Mouse (Mus musculus) midbrain, embryonic 15.5 days (tissue): ENCODE data around the gene Pon1. TPM values are rescaled to one million over a fixed set of nuclear protein-coding genes. Genes with fewer than 3 reads are reported as not detected.

Source experiments
- ATAC-seq: fragments of 200-750 bp; cut with Nextera tagmentation; replicated peaks from 2 replicates; pipeline ENCODE4 v1.8.0; 2017; ENCODE audit warnings: moderate TSS enrichment
- H3K27ac ChIP-seq: fragments of 300-500 bp; sonication (generic); 2 replicates; pipeline ENCODE4 v1.5.1; 2015; ENCODE audit warnings: mild to moderate bottlenecking, inconsistent platforms
- H3K27me3 ChIP-seq: fragments of 300-500 bp; sonication (generic); replicated peaks from 2 replicates; pipeline ENCODE4 v1.6.1; 2015; ENCODE audit warnings: inconsistent platforms
- H3K36me3 ChIP-seq: fragments of 300-500 bp; sonication (generic); replicated peaks from 2 replicates; pipeline ENCODE4 v1.6.1; 2015; ENCODE audit warnings: inconsistent platforms
- H3K4me1 ChIP-seq: fragments of 300-500 bp; sonication (generic); 2 replicates; pipeline ENCODE4 v1.6.1; 2015; ENCODE audit warnings: inconsistent platforms
- H3K4me2 ChIP-seq: fragments of 300-500 bp; sonication (generic); 2 replicates; pipeline ENCODE4 v1.6.1; 2015; ENCODE audit warnings: inconsistent platforms, mild to moderate bottlenecking, moderate library complexity
- H3K4me3 ChIP-seq: fragments of 300-500 bp; sonication (generic); 2 replicates; pipeline ENCODE4 v1.5.1; 2015; ENCODE audit warnings: mild to moderate bottlenecking, inconsistent platforms
- H3K9ac ChIP-seq: fragments of 300-500 bp; sonication (generic); 2 replicates; pipeline ENCODE4 v1.6.1; 2015; ENCODE audit warnings: mild to moderate bottlenecking, inconsistent platforms
- H3K9me3 ChIP-seq: fragments of 300-500 bp; sonication (generic); 2 replicates; pipeline ENCODE4 v1.6.1; 2016; ENCODE audit warnings: inconsistent platforms
- WGBS: fragments of 180-500 bp; shearing (Covaris S2); methylation state at CpG from one replicate; pipeline ENCODE4 v1.1.7; 2015; ENCODE audit warnings: mixed read lengths; 5-methylcytosine and 5-hydroxymethylcytosine counted together
- polyA plus RNA-seq: library from polyadenylated mRNA; unstranded; fragments of >200 nt; fragmentation: Nextera tagmentation; extraction: Ambion mirVana; gene quantifications from 2 replicates; pipeline ENCODE4 v1.2.1, GENCODE M21; 2015

The Pon1 gene
- polyA plus RNA-seq, 1 experiment from 2014 or later: 0.18 TPM

DNA sequence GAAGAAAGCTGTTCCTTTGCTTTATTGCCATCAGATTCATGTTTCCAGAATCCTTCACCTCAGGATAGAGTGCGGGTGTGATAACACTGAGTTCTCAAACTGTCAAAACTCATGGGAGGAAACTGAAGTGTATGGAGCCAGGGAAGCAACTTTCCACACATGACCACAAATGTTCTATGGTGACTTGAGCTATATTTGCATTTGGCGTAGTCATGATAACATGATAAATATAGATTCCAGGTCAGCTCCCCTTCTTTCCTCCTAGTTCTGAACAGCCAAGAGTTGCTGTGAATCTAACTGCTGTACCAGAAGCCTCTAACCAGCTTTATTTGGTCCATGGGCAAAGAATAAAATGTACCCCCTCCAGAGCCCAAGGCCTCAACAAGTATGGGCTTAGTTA is 41.6 kb downstream of the Pon1 start:
- Histone ChIP-seq H3K9ac (no peak overlapping the region), H3K27ac (no peak overlapping the region), H3K36me3 (0 out of 2 replicates have a peak, but pooled peaks cover 2% of the 10 kb centered on the region), H3K4me3 (no peak overlapping the region), H3K4me2 (no peak overlapping the region), H3K27me3 (no peaks in the 10 kb centered on the region), H3K4me1 (no peaks in the 10 kb centered on the region), H3K9me3 (no peaks in the 10 kb centered on the region)
- WGBS: 95% methylated on average over 2 of the region's 2 CpGs
- no peak for ATAC-seq

DNA sequence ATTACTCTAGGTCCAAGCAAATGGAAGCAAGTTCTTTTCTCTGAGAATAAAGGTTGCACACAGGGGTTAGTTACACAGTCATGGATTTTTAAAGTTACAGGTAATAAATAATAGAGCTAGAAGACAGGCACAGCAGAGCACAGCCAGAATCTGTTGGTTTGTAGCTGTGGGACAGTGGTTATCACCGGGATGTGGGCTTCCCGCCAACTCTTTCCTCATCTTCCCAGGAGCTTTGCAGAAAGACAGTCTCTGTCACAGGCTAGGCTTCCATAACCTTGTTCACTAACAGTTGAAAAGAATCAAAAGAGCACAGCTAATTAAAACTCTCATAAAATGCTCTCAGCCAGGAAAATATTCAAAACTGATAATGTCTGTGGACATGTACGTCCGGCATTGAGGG is 42.6 kb downstream of the Pon1 start:
- Histone ChIP-seq H3K27ac (no peak overlapping the region), H3K4me1 (no peaks in the 10 kb centered on the region), H3K36me3 (0 out of 2 replicates have a peak, but pooled peaks cover 2% of the 10 kb centered on the region), H3K4me3 (no peak overlapping the region), H3K27me3 (no peaks in the 10 kb centered on the region), H3K4me2 (no peak overlapping the region), H3K9me3 (no peaks in the 10 kb centered on the region), H3K9ac (no peak overlapping the region)
- WGBS: 44% methylated on average over 4 of the region's 4 CpGs
- ATAC-seq: no peak

DNA sequence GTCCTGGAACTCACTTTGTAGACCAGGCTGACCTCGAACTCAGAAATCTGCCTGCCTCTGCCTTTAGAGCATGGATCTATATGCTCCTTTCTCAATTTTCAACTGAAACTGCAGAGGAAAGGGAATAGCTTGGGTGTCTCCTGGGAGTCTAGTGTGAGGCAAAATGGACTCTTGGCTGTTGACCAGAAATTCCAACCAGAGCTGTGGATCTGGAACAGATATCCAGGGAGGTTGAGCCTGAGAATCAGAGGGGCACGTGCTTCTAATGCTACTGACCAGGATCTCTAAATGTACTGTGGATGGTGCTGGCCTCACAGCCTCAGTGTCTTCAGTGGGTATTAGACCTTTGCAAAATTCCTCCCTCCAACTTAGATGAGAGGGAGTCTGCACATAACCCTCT is 43.8 kb downstream of the Pon1 start:
- Histone ChIP-seq H3K4me1 (no peaks in the 10 kb centered on the region), H3K4me3 (no peak overlapping the region), H3K9me3 (no peaks in the 10 kb centered on the region), H3K27me3 (no peaks in the 10 kb centered on the region), H3K36me3 (no peaks in the 10 kb centered on the region), H3K27ac (no peak overlapping the region), H3K4me2 (no peak overlapping the region), H3K9ac (no peak overlapping the region)
- no peak for ATAC-seq
- WGBS: 91% methylated on average over 2 of the region's 2 CpGs

DNA sequence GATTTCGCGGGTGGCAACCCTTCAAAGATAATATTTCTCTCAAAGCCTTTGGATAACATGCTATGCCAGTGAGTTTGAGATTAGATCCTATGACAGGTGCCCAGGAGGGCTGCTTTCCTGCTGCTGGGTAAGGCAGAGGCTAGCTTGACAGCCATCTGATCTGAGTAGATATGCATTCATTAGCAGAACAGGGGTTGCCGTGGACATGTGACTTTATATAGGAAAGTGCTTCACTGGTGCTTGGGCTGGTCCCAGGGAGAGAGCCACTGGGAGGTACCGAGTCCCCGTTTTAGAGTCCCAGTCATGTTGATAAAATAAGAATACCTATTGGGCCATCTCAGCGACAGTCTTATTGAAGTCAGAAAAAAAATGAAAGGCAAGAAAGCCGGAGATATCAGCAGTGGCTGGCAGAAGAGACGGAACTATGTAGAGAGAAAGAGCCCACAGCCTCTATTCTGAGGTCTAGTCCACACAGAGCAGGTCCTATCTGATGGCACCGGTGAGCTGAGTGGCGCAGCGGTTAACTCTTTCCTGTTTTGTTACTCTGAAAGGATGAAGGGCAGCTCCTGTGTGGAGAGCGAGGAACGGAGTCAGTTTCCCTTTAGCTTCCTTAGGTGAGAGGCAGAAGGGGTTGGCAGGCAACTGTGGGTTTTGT is 46.1 kb downstream of the Pon1 start:
- no peaks in the 10 kb centered on the region for H3K36me3 ChIP-seq
- H3K9ac ChIP-seq: no peak overlapping the region
- H3K9me3 ChIP-seq: no peaks in the 10 kb centered on the region
- ATAC-seq: peak; percentile 59; the same call in 1 of the 2 replicates
- no peak overlapping the region for H3K27ac ChIP-seq
- no peak overlapping the region for H3K4me2 ChIP-seq
- no peak overlapping the region for H3K4me3 ChIP-seq
- WGBS: 66% methylated on average over 13 of the region's 13 CpGs
- no peaks in the 10 kb centered on the region for H3K4me1 ChIP-seq
- no peaks in the 10 kb centered on the region for H3K27me3 ChIP-seq

DNA sequence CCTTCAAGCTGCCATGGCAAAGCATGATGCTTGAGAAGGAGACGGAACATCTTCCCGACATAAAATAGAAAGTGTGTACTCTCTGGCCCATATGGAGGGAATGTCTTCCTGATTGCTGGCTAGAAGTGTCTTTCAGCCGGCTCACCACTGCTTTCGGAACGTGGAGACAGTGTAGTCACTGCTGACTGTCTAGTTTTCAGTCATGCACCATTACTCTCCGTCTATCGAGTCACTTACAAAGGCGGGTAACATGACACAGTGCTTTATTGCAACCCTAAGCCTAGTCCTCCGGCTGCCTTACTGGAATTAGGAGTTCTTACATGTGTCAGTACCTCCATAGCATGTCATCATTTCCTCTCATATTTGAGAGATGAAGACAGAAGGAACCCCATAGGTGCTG is 54.1 kb downstream of the Pon1 start:
- Histone ChIP-seq H3K4me1 (no peaks in the 10 kb centered on the region), H3K4me2 (no peak overlapping the region)
- 80% methylated on average over 9 of the region's 9 CpGs for WGBS

DNA sequence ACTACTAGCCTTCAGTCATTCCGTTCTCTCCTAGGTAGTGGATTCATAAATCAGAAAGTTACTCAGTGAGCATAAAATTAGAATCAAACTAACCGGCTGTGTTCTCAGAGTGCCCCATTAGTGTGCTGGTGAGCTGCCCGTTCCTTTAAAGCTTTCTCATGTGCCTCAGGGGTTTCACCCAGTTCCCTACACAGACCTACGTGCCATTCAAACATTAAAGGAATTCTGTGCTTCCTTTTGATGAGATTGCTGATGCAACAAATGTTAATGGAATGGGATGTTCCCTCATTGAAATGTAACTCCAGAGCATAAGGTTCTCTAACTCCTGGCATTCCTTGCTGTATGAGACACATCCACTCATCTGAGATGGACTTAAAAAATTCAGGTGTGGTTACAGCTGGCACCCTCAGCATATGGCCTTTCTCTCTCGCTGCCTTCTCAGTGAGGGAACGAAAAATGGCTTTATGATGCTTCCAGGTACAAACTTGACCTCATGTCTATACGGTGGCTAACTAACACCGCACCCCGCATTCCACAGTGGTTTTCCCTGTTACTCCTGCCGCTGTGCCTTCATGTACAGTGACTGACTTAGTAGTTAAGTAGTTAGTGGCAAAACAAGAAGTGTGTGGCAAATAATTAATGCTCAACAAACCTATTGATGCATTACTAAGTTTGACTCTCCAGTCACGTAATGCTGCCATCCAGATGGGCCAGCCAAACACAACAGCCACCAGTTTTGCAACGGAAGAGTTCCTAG is 54.7 kb downstream of the Pon1 start:
- H3K27ac ChIP-seq: no peak overlapping the region
- no peak for ATAC-seq
- peaks cover 8% of the 10 kb centered on the region; the same call in 1 of the 2 replicates for H3K36me3 ChIP-seq
- no peaks in the 10 kb centered on the region for H3K4me1 ChIP-seq
- no peak overlapping the region for H3K4me3 ChIP-seq
- H3K9me3 ChIP-seq: no peaks in the 10 kb centered on the region
- WGBS: 85% methylated on average over 12 of the region's 12 CpGs
- H3K27me3 ChIP-seq: no peaks in the 10 kb centered on the region
- H3K9ac ChIP-seq: no peak overlapping the region
- H3K4me2 ChIP-seq: no peak overlapping the region

More for the DNA sequence above, 54.1 kb downstream of the Pon1 start:
- Histone ChIP-seq H3K9ac (no peak overlapping the region), H3K27ac (no peak overlapping the region), H3K27me3 (no peaks in the 10 kb centered on the region), H3K4me3 (no peak overlapping the region), H3K9me3 (no peaks in the 10 kb centered on the region), H3K36me3 (peaks cover 4% of the 10 kb centered on the region; the same call in 1 of the 2 replicates)
- no peak for ATAC-seq

DNA sequence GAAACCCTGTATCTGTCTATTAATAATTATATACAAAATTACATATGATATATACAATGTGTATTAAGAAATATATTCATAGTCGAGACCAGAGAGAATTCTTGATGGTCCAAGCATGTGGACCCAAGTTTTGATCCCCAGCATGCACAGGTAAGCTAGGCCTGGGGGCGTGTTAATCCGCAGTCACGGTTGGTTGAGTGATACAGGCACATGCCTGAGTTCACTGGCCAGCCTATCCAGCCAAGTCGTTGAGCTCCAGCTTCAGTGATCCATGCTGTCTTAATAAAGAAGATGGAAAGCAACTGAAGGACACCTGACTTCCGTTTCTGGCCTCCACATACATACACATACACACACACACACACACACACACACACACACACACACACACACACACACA is 57.7 kb downstream of the Pon1 start:
- WGBS: 73% methylated on average over 6 of the region's 6 CpGs
- no peak for ATAC-seq
- Histone ChIP-seq H3K27me3 (no peaks in the 10 kb centered on the region), H3K36me3 (peaks cover 8% of the 10 kb centered on the region; the same call in 1 of the 2 replicates), H3K4me2 (no peak overlapping the region), H3K4me1 (no peaks in the 10 kb centered on the region), H3K9ac (no peak overlapping the region), H3K4me3 (no peak overlapping the region), H3K27ac (no peak overlapping the region), H3K9me3 (no peaks in the 10 kb centered on the region)

DNA sequence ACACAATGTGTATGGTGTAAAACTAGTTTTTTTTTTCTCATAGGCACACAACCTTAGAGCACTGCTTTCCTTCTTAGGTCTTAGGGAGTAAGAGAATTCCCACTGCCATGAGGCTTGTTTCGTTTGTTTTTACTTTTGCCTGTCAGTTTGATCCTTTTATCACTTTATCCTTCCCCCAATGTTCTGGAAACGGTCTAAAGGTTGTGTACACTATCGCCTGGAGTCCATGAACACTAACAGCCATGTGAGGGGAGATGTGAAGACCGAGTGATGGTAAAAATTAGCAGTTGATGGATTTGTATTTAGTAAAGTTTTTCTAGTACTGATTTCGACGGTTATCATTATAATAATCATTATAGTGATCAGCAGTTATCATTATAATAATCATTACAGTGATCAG is 58.8 kb downstream of the Pon1 start:
- 91% methylated on average over 6 of the region's 6 CpGs for WGBS

DNA sequence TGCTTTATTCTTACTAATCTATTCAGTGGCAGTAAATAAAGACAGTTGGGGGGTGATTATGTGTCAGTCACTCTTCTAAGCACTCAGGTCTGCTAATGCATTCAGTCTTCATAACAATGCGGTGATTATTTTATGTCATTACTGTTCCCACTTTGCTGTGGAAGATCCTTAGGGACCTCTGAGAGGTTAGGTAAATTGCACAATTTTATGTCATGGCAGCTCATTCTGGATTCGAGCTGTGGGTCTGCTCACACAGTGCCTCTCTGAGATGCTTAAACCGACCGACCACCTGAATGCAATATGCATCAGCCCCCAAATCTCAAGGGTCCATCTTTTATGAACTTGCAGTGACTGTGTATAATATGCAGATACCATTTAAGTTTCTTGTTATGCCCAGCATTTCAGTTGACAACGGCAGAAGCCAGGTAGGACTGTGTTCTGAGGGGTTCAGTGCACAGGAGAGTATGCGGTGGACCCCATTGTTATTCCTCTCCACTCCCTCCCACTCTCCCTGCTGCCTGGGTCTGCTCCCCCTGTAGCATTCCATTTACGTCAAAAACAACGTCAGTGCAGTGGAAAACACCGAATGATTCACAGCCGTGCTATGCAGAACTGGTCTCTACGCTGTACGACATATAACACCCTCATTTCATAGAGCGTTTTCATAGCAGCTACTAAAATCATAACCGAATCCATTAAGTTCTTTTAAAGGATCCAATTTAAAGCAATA is 64.2 kb downstream of the Pon1 start:
- Histone ChIP-seq H3K9ac (no peak overlapping the region), H3K27me3 (no peaks in the 10 kb centered on the region), H3K4me1 (no peaks in the 10 kb centered on the region), H3K4me3 (no peak overlapping the region), H3K4me2 (no peak overlapping the region), H3K9me3 (no peaks in the 10 kb centered on the region), H3K27ac (no peak overlapping the region), H3K36me3 (peaks cover 3% of the 10 kb centered on the region; the same call in 1 of the 2 replicates)
- WGBS: 60% methylated on average over 14 of the region's 14 CpGs
- peak; percentile 82 for ATAC-seq

More for the DNA sequence above, 58.8 kb downstream of the Pon1 start:
- Histone ChIP-seq H3K4me1 (no peaks in the 10 kb centered on the region), H3K4me2 (no peak overlapping the region), H3K36me3 (peaks cover 8% of the 10 kb centered on the region; the same call in 1 of the 2 replicates), H3K27me3 (no peaks in the 10 kb centered on the region), H3K9ac (no peak overlapping the region), H3K4me3 (no peak overlapping the region), H3K9me3 (no peaks in the 10 kb centered on the region), H3K27ac (no peak overlapping the region)
- no peak for ATAC-seq

DNA sequence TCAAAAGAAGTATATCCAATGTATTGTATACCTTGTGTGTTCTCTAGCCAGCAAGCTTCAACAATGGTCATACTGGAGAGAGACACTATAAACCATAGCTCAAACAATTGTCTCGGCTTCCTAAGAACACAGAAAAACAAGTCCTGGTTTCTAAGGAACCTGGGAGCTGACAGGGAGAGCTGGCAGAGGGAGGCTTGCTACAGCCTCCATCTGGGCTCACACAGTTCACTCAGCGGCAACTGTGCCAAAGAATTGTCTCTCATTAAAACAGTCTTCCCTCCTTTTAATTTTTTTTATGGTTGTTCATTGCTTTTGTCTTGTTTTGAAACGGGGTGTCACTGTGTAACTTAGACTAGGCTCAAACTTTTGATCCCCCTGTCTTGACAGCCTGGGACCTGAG is 73.5 kb downstream of the Pon1 start:
- WGBS: 53% methylated on average over 3 of the region's 3 CpGs
- Histone ChIP-seq H3K4me1 (no peaks in the 10 kb centered on the region), H3K36me3 (no peaks in the 10 kb centered on the region), H3K4me3 (no peak overlapping the region), H3K9me3 (no peaks in the 10 kb centered on the region), H3K27me3 (no peaks in the 10 kb centered on the region), H3K4me2 (no peak overlapping the region), H3K27ac (no peak overlapping the region), H3K9ac (no peak overlapping the region)
- no peak for ATAC-seq

DNA sequence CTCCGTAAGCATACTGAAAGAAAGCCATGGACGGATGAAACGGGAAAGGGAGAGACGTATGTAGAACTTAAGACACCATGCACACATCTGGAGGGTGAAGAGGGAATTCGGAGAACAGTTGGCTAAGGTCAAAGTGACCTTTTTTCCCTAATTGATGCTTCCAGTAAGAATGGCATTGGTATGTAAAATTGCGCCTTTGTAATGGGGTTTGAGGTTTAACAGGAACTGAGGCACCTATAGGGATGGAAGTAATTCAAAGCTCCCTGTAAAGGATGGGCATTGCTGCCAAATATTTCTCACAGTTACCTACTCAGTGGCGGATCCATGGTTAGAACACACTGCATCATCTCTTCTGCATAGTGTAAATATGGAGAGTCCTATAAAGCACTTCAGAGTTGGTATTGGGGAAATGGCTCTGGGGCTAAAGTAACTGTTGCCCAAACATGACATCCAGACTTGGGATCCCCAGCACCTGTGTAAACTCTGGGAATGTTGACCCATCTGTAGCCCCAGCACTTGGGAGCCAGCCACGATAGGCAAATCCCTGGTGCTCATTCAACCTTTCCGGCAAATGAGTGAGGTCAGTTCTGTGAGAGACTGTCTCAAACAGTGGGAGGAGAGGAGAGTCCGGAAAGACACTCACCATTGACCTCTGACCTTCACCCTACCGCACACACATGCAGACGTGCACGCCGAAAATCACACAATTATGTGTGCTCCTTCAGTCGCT is 74.4 kb downstream of the Pon1 start:
- 90% methylated on average over 15 of the region's 15 CpGs for WGBS
- H3K27ac ChIP-seq: no peak overlapping the region
- H3K9me3 ChIP-seq: no peaks in the 10 kb centered on the region

More for the DNA sequence above, 74.4 kb downstream of the Pon1 start:
- H3K4me2 ChIP-seq: no peak overlapping the region
- no peak for ATAC-seq
- H3K4me3 ChIP-seq: no peak overlapping the region
- no peaks in the 10 kb centered on the region for H3K36me3 ChIP-seq
- H3K4me1 ChIP-seq: no peaks in the 10 kb centered on the region
- no peaks in the 10 kb centered on the region for H3K27me3 ChIP-seq
- H3K9ac ChIP-seq: no peak overlapping the region
